Mouse (Mus musculus) layer of hippocampus, postnatal 25 days (tissue): Measurements from ENCODE around the gene Htr1d. TPM values are rescaled to one million over a fixed set of nuclear protein-coding genes. Genes with fewer than 3 reads are reported as not detected.

Experiments used
- DNase-seq, 2 experiments: peaks; one replicate each; pipeline ENCODE4 v3.0.0; 2022; ENCODE audit warnings: mixed read lengths in 2 of 2, low spot score in 1 of 2; ENCODE audit errors: extremely low spot score in 1 of 2
- total RNA-seq, 2 experiments: library from RNA; stranded (reverse); gene quantifications; 2 replicates each; pipeline ENCODE4 v1.2.3; 2021

Gene Htr1d
- total RNA-seq, result under 1 TPM; 0.57 to 0.75 TPM

GRCm38 (mm10) chr4:136423224-136423623, at the start of gene Htr1d:
Htr1d (plus strand) TSS chr4:136423524.
- DNase-seq, result no peak

DNA sequence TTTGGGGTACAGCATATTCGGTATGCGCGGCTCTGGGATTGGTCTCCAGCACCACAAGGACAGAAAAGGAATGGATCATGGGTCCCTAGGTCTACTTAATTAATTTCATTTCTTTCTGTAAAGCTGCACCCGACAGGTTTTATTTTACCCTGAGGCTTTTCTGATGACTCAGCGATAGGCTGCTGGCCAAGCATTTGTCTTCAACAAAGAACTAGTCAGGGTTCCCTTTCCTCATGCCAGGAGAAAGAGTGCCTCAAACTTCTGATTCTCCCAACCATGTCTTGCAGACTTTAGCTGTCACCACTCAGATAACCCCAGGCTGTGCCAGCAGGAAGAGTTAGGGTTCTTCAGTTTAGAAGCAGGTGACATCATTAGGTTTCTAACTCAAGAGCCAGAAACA, 46.3 kb upstream of the Htr1d start:
- no peak for DNase-seq

DNA sequence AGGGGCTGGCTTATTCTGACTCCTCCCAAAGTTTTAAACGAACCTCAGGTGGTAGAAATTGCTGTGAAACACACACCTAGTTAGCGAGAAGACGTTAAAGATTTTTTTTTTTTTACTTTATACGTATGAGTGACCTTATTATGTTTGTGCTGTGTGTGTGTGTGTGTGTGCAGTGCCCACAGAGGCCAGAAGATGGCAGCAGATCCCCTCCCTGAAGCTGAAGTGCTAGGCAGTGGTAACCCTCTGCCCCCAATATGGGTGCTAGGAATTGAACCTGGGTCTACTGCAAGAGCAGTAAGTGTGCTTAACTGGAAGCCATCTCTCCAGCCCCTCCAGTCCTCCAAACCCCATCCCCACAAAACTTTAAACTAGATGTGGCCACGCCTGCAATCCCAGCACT, 40.3 kb upstream of the Htr1d start:
- no peak for DNase-seq

GRCm38 (mm10) chr4:136383839-136384238, 39.5 kb upstream of the Htr1d start:
- DNase-seq, result no peak

DNA sequence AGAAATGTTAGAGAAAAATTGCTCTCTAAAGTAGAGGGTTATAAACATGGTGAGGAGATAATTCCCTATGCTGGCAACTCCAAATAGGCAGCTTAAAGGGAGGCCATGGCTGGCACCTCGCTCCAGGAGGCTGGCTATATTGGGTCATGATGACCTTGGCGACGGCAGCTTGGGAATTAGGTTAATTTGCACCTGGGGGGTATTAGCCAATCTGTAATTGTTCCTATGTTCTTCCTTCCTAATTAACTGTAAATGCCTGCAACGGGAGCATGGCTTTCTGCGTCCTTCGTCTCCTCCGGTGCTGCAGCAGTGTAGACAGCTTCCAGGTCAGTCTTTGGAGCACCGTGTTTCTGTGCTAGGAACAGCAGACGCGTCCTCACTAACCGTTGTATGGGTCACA, 36.1 kb upstream of the Htr1d start:
- DNase-seq, result no peak

DNA sequence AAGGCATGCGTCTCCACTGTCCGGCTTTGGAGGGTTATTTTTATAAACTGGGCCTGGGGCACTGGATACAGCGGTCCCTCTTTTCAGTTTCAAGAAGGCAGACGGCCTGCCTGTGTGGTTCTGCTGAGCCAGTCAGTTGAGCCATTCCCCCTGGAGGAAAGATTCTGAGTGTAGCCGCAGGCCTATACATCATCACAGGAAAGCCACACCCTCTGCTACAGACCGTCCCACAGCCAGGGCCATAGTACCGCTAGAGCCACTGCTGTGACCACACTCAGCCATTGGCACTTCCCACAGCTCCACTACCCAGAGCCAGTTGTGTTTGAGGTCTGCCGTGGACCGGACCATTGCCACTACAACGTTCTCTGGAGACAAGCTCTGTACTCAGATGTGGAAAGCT, 21.5 kb upstream of the Htr1d start:
- no peak for DNase-seq

DNA sequence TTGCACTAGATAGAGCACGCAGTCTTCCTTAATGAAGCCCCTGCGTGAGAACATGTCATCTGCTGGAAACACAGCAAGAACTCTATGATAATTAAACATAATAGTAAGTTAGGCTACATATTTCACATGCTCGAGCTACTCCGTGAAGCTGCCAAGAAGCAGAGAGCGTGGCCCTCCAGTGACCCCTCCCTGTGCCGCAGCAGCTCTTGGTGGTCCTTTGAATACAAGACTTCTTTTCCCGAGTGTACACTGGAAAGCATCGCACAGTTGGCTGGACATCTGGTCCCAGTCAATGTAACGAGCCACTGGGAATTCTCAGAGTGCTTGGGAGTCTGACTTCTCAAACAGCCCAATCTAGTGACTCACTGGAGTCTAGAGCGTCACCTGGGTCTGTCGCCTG, 15.5 kb upstream of the Htr1d start:
- no peak for DNase-seq

DNA sequence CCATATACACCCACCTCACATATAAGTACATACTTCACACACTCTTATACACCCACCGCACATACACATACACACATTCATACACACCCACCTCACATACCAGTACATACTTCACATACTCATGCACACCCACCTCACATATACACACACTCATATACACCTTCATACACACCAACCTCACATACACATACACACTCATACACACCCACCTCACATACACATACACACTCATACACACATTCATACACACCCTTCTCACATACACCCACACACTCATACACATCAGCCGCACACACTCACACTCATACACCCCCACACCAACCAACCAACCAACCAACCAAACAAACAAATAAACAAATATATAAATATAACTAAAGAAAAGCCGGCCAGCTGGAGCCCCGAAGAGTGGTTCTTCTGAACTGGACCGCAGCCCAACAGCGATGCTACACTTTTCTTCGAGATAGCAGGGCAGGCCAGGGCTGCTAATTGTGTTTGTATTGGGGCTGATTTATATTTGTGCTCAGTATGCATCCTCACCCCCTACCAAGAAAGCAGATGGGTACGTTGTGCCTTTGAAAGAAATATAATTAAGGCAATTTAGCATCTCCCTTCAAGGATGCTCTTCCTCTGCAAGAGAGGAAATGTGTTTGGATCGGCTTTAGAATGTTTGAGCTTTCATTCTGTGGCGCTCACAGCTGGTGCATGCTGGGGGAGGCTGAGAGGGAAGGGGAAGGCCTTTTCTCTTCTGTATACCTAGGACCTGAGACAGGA, 11.1 kb upstream of the Htr1d start:
- no peak for DNase-seq

DNA sequence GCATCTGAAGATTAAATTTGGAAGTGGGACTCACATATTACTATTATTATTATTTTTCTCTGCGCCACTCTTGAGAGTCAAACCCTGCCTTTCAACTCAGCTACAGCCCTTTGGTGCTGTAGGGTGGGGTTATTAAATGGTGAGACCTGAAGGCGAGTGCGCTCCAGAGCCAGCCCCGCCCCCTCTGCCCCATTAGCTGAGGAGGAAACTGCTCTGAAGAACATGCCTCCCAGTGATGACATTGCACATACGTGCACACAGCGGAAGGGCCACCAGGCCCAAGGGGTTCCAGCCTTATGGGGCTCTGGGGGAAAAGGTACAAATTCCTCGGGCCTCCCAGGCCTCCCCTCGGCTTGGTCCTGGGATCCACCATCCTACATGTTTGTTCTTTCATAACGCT, 7.8 kb upstream of the Htr1d start:
- DNase-seq, result no peak

DNA sequence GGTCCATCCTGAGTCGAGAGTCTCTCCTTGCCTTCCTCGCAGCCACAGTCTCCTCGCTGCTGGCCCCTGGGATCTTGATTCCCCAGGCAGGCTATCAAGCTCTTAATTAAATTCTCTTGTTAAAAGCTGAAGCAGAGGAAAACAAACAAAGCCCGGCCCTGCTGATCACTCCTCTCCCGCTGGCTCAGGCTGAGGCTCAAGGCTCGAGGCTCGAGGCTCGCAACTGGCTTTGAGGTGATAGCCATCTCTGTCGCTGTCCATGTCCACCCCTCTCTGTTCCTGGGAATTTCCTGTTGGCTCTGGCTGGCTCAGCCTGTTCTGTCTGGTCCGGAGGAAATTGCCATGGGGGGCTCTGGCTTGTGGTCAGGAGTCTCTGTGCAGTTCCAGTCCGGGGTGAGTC, 4.4 kb upstream of the Htr1d start:
- DNase-seq, result no peak

GRCm38 (mm10) chr4:136419386-136419785, 3.9 kb upstream of the Htr1d start:
- no peak for DNase-seq

DNA sequence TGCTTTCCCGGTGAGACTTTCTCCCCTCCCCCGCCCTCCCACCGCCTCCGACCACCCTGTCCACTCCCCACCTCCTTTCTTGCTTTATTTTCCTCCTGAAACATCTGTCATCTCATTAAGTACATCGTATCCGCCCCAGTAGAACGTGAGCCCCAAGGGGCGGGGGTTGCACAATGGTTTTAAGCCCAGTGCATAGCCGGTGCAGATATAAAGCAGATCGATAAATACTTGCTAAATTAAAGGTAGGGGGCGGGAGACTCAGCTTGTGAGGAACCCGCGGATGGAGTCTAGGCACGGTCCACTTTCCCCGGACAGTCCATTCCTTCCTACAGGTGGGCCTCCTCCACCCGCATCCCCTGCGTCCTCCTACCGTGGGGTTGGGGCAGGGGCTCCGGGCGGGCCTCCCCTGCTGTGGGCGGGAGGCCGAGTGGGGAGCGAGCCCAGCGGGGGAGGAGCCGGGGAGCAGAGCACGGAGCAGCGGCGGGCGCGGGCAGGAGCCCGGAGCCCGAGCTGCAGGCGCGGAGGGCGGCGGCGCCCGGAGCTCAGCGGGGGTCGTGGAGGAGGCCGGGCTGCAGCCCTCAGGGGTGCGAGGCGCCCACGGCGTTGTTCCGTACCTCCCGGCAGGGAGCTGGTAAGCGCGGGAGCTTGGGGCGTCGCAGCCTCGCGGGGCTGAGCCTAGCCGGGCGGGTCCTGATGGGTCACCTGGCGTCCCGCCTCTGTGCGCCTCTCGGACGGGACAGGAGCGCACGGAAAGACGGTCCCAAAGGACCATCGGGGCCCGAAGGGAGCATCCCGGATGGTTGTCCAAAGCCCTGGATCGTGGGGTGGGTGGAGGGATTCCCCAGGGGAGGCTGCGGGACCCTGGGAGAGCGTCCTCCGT, 1.0 kb downstream of the Htr1d start:
- no peak for DNase-seq

GRCm38 (mm10) chr4:136425000-136425288, 1.6 kb downstream of the Htr1d start:
- no peak for DNase-seq

DNA sequence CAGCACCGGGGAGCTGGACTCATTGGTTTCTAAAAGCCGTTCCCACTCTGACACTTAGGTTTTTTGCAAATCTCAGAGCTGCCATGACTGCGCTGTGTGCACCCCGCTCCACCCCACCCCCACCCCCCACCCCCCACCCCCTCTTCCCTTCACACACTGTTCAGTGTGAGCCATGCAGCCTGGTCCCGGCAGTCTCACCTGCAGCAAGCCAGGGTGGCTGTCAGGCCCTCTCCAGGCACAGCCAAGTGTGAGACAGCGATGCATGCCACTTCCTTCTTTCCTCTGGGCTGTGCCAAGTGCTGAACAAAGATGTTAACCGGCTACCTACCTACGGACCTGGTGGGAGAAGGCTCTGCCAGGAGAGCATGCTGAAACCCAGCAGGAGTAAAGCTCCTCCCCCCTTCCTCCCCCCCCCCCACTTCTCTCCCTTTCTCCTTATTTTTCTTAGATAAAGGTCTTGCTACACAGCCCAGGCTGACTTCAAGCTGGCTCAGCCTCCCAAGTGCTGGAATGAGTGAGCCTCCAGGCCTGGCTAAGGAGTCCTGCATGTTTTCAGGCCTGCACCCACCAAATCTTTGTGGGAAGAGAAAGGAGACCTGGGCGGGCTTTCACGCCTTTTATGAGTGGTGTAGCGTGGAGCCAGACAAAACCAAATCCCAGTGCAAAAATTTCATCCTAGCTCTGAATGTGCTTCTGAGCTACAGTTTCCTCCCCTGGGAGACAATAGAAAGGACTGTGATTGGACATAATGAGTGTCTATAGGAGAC, 7.5 kb downstream of the Htr1d start:
- DNase-seq, result no peak

GRCm38 (mm10) chr4:136431376-136431693, 8.0 kb downstream of the Htr1d start:
- peak; percentile 31 to 63 for DNase-seq

DNA sequence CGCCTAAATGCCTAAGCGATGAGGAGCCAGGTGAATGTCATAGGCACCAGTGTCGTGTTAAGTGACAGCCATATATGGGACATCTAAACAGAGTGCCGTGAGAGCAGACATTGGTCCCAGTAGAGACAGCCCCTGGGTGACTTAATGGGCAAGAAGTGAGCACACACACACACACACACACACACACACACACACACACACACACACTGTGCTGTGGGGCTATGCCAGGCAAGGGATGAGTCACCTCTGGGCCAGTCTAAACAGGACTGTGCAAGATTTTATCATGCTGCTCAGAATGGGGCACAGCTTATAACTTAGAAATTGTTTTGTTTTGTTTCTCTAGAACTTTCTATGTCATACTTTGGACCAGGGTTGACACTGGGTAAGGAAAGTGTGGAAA, 10.7 kb downstream of the Htr1d start:
- DNase-seq, result no peak

DNA sequence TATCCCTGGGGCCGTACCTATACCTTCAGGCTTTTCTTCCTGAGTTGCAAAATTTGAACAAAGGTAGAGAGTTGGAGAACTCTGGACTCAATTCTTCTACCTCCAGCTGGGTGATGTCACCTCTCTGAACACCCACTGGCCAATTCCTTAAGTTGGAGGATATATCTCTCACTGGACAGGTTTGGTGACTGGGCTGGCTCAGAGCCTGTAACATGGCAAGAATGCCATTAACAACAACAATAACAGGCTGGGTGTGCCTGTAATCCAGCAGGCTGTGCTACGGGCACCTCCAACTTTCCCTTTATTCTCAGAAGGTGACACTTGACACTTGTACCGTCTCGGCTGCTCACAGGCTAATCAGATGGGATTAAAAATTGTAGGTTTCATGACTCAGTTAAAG, 15.8 kb downstream of the Htr1d start:
- DNase-seq, result no peak

DNA sequence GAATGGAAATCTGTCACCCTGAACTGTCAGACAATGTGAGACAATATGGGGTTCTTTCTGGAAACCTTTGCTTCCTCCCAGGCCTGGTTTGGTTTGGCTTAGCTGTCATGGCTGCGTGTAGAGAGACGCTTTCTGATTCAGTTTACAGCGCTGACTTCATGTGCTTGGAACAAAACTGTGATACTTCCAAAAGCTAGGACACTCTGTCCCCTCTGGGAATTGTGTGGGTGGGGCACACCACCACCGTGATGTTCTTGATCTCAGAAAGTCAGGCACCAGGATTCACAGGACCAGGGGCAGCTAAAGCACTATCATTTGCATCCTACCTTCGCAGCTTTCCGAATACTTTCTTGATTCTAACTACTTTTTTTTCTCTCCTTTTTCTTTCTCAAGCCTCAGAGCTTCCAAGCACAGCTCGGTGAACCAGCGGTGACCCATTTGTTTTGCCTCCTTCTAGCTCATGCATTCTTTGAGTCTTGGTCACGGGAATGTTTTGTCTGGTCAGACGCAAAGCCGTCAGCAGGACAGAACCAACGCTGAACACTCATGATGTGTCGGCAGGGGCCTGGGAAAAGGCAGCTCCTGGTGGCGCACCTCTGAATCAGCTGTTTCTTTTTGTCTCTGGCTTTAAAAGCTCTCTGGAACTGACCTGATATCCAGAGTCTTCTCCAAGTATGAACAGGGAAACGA, 18.2 kb downstream of the Htr1d start:
- no peak for DNase-seq

DNA sequence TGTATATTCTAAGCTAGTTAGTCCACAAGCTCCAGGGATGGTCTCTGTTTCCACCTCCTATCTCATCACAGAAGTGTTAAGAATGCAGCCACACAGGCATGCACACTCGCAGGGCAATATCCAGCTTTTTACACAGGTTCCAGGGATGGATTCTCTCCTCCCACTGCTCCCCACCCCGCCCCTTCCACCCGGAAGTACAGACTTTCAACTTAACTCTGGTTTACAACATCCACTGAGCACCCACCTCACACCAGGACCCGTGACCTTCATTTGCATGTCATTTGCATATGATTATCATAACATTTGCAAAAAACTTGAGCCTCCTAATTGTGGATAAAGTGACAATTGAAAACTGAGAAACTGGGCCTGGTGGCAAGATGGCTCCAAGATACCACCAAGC, 21.2 kb downstream of the Htr1d start:
- DNase-seq, result no peak

DNA sequence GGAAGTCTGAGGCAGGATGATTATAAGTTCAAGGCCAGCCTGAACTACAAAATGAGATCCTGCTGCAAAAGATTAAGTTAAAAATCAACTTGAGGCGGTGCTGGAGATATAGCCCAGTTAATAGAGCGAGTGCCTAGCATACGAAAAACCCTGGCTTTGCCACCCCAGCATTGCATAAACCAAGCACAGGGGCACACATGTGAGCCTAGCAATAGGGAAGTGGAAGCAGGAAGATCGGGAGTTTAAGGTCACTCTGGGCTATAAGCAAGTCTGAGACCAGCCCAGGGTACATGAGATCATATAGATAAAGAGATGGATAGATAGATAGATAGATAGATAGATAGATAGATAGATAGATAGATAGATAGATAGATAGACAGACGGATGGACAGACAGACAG, 26.5 kb downstream of the Htr1d start:
- no peak for DNase-seq

DNA sequence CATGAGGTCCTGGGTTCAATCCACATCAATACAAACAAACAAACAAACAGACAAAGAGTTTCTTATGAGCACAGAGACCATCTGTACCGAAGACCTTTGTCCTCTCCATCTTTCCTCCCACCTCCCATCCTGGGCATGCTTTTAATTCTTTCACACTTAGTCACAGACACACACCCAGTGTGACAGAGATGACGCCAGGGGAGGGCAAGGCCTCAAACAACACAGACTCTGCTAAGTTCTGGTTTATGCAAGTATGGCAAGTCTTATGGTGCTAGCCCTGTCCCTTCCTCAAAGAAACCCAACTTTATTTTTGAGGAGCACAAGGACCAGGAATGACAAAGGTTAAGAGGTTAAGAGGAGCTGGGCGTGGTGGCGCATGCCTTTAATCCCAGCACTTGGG, 26.9 kb downstream of the Htr1d start:
- no peak for DNase-seq
